Mouse (Mus musculus) ES-E14 (cell line): ENCODE data around the gene Nfam1.

ENCODE experiments used
- CHD2 ChIP-seq: IDR thresholded peaks from 2 replicates; pipeline ENCODE4 v1.6.1; 2014; ENCODE audit warnings: mild to moderate bottlenecking, low read depth, low read length, inconsistent platforms
- HCFC1 ChIP-seq: IDR thresholded peaks from 2 replicates; pipeline ENCODE4 v1.6.1; 2012; ENCODE audit warnings: low read length, inconsistent platforms, borderline replicate concordance; ENCODE audit not compliant: insufficient read depth
- MAFK ChIP-seq: IDR thresholded peaks from 2 replicates; pipeline ENCODE4 v1.6.1; 2014; ENCODE audit warnings: mild to moderate bottlenecking, low read depth, low read length, inconsistent platforms; ENCODE audit not compliant: insufficient read depth
- ZC3H11A ChIP-seq: IDR thresholded peaks from 2 replicates; pipeline ENCODE4 v1.6.1; 2012; ENCODE audit warnings: low read depth, mild to moderate bottlenecking, inconsistent platforms, low read length, borderline replicate concordance
- ZNF384 ChIP-seq: IDR thresholded peaks from 2 replicates; pipeline ENCODE4 v1.6.1; 2012; ENCODE audit warnings: low read depth, low read length, inconsistent platforms

DNA sequence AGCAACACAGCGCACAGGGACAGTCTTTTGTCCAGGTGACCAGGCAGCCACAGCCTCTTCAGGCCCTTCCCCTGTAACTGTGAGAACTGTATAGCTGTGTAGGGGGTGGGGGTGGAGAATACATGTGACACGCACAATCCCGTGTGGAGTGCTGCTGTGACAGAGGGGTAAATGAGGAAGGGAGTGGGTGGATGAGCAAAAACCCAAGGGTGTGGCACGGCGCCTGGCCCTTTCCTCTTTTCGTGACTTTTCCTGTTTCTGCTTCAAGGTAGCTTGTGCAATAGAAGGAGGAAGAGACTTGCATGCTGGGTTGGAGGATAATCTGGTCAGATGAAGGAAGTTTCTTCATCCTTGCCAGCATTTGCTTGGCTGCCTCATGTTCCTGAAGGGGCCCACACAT lies 23.6 kb downstream of the Nfam1 start:
- no peak for TF ChIP-seq HCFC1
- no peak for TF ChIP-seq ZNF384
- no peak for TF ChIP-seq MAFK
- no peak for TF ChIP-seq ZC3H11A
- no peak for TF ChIP-seq CHD2
